Mouse (Mus musculus): Measurements from ENCODE around the gene Dok1. TPM values are rescaled to one million over a fixed set of nuclear protein-coding genes. Genes with fewer than 3 reads are reported as not detected.

Dok1 gene
- total and polyA plus RNA-seq, 3 experiments = 18.7 to 22.3 TPM; not detected in 1

GRCm38 (mm10) chr6:83043993-83044392, 10.7 kb upstream of the Dok1 start:
- Histone ChIP-seq H3K36me3 (ENCODE audit: control insufficient read depth in 1 of 2, insufficient read depth in 2 of 2, low read length in 2 of 2) (peaks cover 0 to 2% of the 10 kb centered on the region in 2 experiments; a peak in 1 of 4 replicates), H3K4me1 (ENCODE audit: control insufficient read depth in 1 of 2, insufficient read depth in 2 of 2, low read length in 2 of 2) (0 out of 4 replicates have a peak, but pooled peaks cover 0 to 3% of the 10 kb centered on the region in 2 experiments), H3K9me3 (replicated peaks; ENCODE audit: insufficient read depth, low read length) (no peaks in the 10 kb centered on the region)

DNA sequence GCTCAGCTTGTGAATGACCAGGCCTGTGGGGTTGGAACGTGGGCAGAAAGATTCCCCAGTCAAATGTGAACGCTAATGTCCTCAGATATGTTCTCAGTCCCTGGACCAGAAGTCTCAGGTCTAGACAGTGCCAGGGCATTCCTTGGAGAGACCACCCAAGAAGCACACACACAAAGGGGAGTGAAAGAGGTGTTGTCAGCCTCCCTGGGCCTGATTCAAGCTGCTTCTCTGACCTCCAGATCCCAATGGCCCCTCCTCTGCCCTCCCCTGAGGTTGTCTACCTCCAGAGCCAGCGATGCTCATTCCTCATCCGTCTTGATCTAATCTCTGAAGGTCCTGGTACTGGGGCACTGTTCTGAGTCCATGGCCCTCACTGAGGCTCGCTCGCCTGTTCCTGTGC, 10.3 kb upstream of the Dok1 start:
- TF ChIP-seq CHD2 (IDR thresholded peaks at IDR 0.05; ENCODE audit: low read length) (no peak), MAX (IDR thresholded peaks at IDR 0.05; ENCODE audit: low read length) (no peak), MAZ (IDR thresholded peaks at IDR 0.05; ENCODE audit: low read depth, low read length) (no peak), POLR2AphosphoS5 (IDR thresholded peaks at IDR 0.05; ENCODE audit: borderline replicate concordance, low read depth, low read length) (no peak), ELF1 (IDR thresholded peaks at IDR 0.05; ENCODE audit: low read depth, low read length) (no peak), MYC (IDR thresholded peaks at IDR 0.05; ENCODE audit: low read depth, low read length) (no peak), HCFC1 (IDR thresholded peaks at IDR 0.05; ENCODE audit: low read depth, low read length) (no peak), MYB (IDR thresholded peaks at IDR 0.05; ENCODE audit: low read depth, low read length) (no peak), NELFE (IDR thresholded peaks at IDR 0.05; ENCODE audit: low read depth, low read length) (no peak)
- 0 out of 4 replicates have a peak, but pooled peaks cover 0 to 3% of the 10 kb centered on the region in 2 experiments for H3K4me1 ChIP-seq (ENCODE audit: control insufficient read depth in 1 of 2, insufficient read depth in 2 of 2, low read length in 2 of 2)
- H3K27ac ChIP-seq (ENCODE audit: control insufficient read depth, low read depth, low read length) = no peak overlapping the region
- H3K27me3 ChIP-seq (ENCODE audit: control insufficient read depth in 1 of 2, insufficient read depth in 2 of 2, low read length in 2 of 2) = no peaks in the 10 kb centered on the region
- H3K79me2 ChIP-seq (ENCODE audit: control insufficient read depth, insufficient read depth, low read length, poor library complexity) = no peaks in the 10 kb centered on the region
- DNase-seq (ENCODE audit: low read depth, low spot score) = no peak
- H3K4me3 ChIP-seq (ENCODE audit: control insufficient read depth in 1 of 2, insufficient read depth in 1 of 2, low read depth in 2 of 2, low read length in 2 of 2) = no peak overlapping the region
- H3K9ac ChIP-seq (ENCODE audit: control insufficient read depth, low read depth, low read length, poor library complexity, severe bottlenecking) = no peak overlapping the region
- no peaks in the 10 kb centered on the region for H3K9me3 ChIP-seq (replicated peaks; ENCODE audit: insufficient read depth, low read length)
- H3K36me3 ChIP-seq (ENCODE audit: control insufficient read depth in 1 of 2, insufficient read depth in 2 of 2, low read length in 2 of 2) = peaks cover 0 to 2% of the 10 kb centered on the region in 2 experiments; a peak in 1 of 4 replicates

More at GRCm38 (mm10) chr6:83043993-83044392, 10.7 kb upstream of the Dok1 start:
- no peak overlapping the region for H3K4me3 ChIP-seq (ENCODE audit: control insufficient read depth in 1 of 2, insufficient read depth in 1 of 2, low read depth in 2 of 2, low read length in 2 of 2)
- TF ChIP-seq CHD1 (IDR thresholded peaks at IDR 0.05; ENCODE audit: low read depth, low read length) (no peak), MEF2A (IDR thresholded peaks at IDR 0.05; ENCODE audit: extremely low read depth, insufficient replicate concordance, low read depth, low read length, poor library complexity, severe bottlenecking) (no peak), NRF1 (IDR thresholded peaks at IDR 0.05; ENCODE audit: insufficient read depth, low read depth, low read length, poor library complexity, severe bottlenecking) (no peak), JUND (IDR thresholded peaks at IDR 0.05; ENCODE audit: low read depth, low read length) (no peak), ETS1 (IDR thresholded peaks at IDR 0.05; ENCODE audit: low read depth, low read length) (no peak), MYB (IDR thresholded peaks at IDR 0.05; ENCODE audit: low read depth, low read length) (no peak), TAL1 (IDR thresholded peaks at IDR 0.05; ENCODE audit: low read length) (no peak), MAFK (IDR thresholded peaks at IDR 0.05; ENCODE audit: borderline replicate concordance, low read depth, low read length) (no peak), ZC3H11A (IDR thresholded peaks at IDR 0.05; ENCODE audit: low read depth, low read length) (no peak), MXI1 (IDR thresholded peaks at IDR 0.05; ENCODE audit: low read depth, low read length) (no peak), ZNF384 (IDR thresholded peaks at IDR 0.05; ENCODE audit: low read depth, low read length) (no peak), GATA1 (IDR thresholded peaks at IDR 0.05; ENCODE audit: low read depth, low read length) (no peak), UBTF (IDR thresholded peaks at IDR 0.05; ENCODE audit: borderline replicate concordance, insufficient read depth, low read depth, low read length) (no peak), CTCF (IDR thresholded peaks at IDR 0.05 in 2 of 3, conservative IDR thresholded peaks at IDR 0.05 in 1 of 3; ENCODE audit: control insufficient read depth in 1 of 3, insufficient read depth in 1 of 3, low read depth in 2 of 3, low read length in 3 of 3, poor library complexity in 1 of 3, severe bottlenecking in 1 of 3) (no peak), EP300 (IDR thresholded peaks at IDR 0.05; ENCODE audit: low read depth in 1 of 2, low read length in 2 of 2) (no peak), POLR2A (IDR thresholded peaks at IDR 0.05; ENCODE audit: control insufficient read depth in 1 of 2, insufficient read depth in 1 of 2, low read depth in 1 of 2, low read length in 2 of 2, poor library complexity in 1 of 2) (no peak), USF2 (IDR thresholded peaks at IDR 0.05; ENCODE audit: borderline replicate concordance in 1 of 2, insufficient read depth in 1 of 2, low read depth in 1 of 2, low read length in 2 of 2) (no peak)
- no peak overlapping the region for H3K27ac ChIP-seq (ENCODE audit: control insufficient read depth, low read depth, low read length)
- no peak overlapping the region for H3K9ac ChIP-seq (ENCODE audit: control insufficient read depth, low read depth, low read length, poor library complexity, severe bottlenecking)
- no peaks in the 10 kb centered on the region for H3K79me2 ChIP-seq (ENCODE audit: control insufficient read depth, insufficient read depth, low read length, poor library complexity)
- no peak for DNase-seq (ENCODE audit: low read depth, low spot score)
- H3K27me3 ChIP-seq (ENCODE audit: control insufficient read depth in 1 of 2, insufficient read depth in 2 of 2, low read length in 2 of 2) = no peaks in the 10 kb centered on the region
